Mouse (Mus musculus) Patski (cell line): ENCODE data around the gene Ddb1. TPM values are rescaled to one million over a fixed set of nuclear protein-coding genes. Genes with fewer than 3 reads are reported as not detected.

Experiments
- ATAC-seq: fragments of 100-300 bp; one replicate; pipeline ENCODE4 v1.8.0; 2021
- CTCF ChIA-PET: fragments of 350-600 bp; sonication (Branson Sonifier 250); formaldehyde crosslinking; loops from one replicate; lab custom pipeline; 2022; ENCODE audit warnings: inconsistent platforms; lab: Charles Lee
- POLR2A ChIA-PET: fragments of 350-600 bp; sonication (Branson Sonifier 250); formaldehyde crosslinking; loops from one replicate; lab custom pipeline; 2022; ENCODE audit warnings: antibody characterized with exemption, inconsistent platforms; lab: Charles Lee
- DNase-seq: peaks from one replicate; pipeline ENCODE4 v3.0.0-alpha.2; 2011; ENCODE audit warnings: low read depth, low spot score
- H3K27me3 ChIP-seq: fragments of 371-371 bp; one replicate; pipeline ENCODE4 v1.5.1; 2021
- CTCF ChIP-seq: fragments of 100-300 bp; IDR thresholded peaks from one replicate; pipeline ENCODE4 v1.5.1; 2021
- in situ Hi-C: fragments of 300-500 bp; cut with MboI; formaldehyde crosslinking; loops from 3 replicates; pipeline ENCODE4 v1.11.1; 2018; ENCODE audit warnings: low pct_unique_long_range_greater_than_20kb, mixed read lengths
- polyA plus RNA-seq: library from polyadenylated mRNA; unstranded; gene quantifications from one replicate; pipeline ENCODE4 v1.2.3, GENCODE M21; 2021

The Ddb1 gene
- polyA plus RNA-seq, 1 experiment from 2014 or later, result 622 TPM

DNA sequence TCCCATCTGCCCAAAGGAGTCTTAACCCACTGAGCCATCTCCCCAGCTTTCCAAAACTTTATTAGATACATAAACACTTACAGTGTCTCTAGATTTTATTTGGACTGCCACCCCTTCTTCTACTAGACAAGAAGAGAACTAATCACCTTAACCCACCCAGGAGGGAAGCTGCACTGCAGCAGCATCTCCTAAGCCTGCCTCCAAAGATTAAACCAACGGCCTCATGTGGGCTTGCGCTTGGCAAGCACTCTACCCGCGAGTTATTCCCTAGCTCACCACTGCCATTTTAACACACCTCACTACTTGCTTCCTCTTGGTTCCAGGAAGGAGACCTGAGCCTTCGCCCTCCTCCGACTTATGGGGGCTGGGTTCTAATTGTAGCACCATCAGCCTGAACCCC is 40.8 kb upstream of the Ddb1 start:
- DNase-seq, result no peak
- in situ Hi-C loops, result loop anchor here (5.0 kb wide), 1 partner anchor 38 kb away; no protein-coding TSS in a partner anchor
- no peak for TF ChIP-seq CTCF
- ChIA-PET CTCF (interaction anchor here (1.0 to 6.4 kb wide), 6 partner anchors 11 to 50 kb away, joined by 3 to 42 read pairs (median 6); partner anchors contain the start of genes Cyb561a3 and Tmem138), POLR2A (interaction anchor here (0.8 to 2.0 kb wide), 3 partner anchors 10 to 12 kb away, joined by 3 to 6 read pairs (median 5); partner anchors contain the start of genes Cyb561a3 and Tmem138)
- no peak for ATAC-seq
- no peaks in the 10 kb centered on the region for H3K27me3 ChIP-seq

DNA sequence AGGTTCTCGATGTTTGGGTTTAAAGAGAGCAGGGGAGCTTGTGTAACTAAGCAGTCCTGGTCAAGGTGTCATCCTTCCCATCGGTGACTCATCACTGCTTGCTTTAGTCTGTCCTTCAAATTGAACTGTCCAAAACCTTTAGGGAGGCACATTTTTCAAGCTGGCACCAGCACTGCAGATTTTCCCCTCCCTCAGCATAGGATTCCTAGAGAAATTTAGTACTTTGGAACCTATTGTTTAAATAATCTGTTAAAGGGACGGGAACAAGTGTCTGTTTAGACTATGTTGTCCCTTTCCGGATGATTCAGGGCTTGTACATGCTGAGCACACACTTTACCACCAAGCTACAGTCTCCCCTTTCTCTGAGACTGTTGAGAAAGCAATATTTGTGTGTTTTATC is 39.9 kb upstream of the Ddb1 start:
- no peaks in the 10 kb centered on the region for H3K27me3 ChIP-seq
- POLR2A ChIA-PET, result interaction anchor here (1.1 to 2.0 kb wide), 2 partner anchors 10 to 11 kb away, joined by 4 to 6 read pairs; partner anchors contain the start of genes Cyb561a3, Tmem138 and Tmem216
- ATAC-seq, result no peak
- no peak for DNase-seq
- no peak for TF ChIP-seq CTCF
- in situ Hi-C loops, result no loop called here
- CTCF ChIA-PET, result interaction anchor here (0.9 to 6.4 kb wide), 4 partner anchors 10 to 49 kb away, joined by 3 to 42 read pairs (median 6); partner anchors contain the start of genes Cyb561a3 and Tmem138

DNA sequence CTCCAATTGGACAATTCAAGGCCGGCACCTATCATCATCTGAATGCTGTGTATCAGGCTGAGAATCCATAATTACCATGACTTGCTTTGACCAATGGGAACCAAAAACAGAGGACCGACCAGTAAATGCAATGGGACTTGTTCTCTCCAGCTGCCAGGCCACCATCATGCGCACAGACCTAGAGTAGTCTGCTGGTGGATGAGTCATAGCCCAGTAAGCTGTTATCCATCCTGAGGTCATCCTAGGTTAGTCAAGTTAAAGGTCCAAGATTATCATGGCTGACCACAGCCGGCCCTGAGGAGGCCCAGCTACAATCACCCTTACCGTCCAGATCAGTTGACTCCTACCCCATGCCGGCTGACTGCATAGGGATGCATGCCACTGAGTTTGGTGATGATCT is 35.5 kb upstream of the Ddb1 start:
- in situ Hi-C loops, result no loop called here
- POLR2A ChIA-PET, result interaction anchor here (0.7 kb wide), 1 partner anchor 14 kb away, joined by 6 read pairs; no protein-coding TSS in a partner anchor
- no peaks in the 10 kb centered on the region for H3K27me3 ChIP-seq

DNA sequence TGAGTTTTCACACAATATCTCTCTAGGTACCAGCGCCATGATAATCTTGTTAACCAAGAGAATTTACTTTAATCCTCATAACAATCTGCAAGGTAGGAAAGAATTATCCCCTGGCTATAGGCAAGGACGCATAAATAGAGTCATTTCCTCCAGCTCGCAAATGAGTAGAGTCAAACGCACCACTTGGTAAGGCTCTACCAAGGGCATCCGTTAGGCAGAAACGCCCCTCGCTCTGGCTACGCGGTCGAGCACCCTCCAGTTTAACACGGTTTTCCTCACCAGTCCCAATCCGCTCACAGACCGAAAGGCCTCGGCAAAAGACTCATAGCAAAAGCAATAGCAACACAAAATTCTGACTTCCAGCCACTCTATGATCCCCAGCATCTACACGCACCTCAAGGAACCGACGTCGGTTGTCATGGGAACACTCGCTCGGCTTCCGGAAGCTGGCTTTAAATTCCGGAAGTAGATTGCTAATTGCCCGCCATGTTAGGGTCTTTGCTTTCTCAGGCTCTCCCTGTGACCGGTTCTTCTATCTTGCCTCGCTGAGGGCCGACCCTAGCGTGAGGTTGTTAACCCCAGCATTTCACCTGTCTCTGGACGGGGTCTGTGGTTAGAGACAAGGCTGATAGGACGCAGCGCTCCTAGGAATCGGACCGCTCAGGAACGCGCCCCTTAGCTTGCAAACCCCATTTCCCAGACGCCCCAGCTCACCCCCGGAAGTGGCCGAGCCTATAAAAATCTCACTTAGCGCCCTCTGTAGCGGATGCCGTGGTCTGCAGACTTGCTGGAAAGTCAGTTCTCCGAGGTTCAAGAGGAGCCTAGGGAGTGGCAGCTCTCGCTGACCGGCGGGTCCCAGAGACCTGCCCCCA is 28.2 kb upstream of the Ddb1 start, which contains the start of the genes Cyb561a3 and Tmem138:
Cyb561a3 (plus strand) TSS at position 483 of the 872 bp plus-strand sequence.
Tmem138 (minus strand) TSS at position 673 of the 872 bp plus-strand sequence.
- CTCF ChIA-PET, result interaction anchor here (0.7 to 5.2 kb wide), 11 partner anchors 9 to 385 kb away, joined by 3 to 49 read pairs (median 5); partner anchors contain the start of genes Ddb1 and Tkfc
- H3K27me3 ChIP-seq, result no peaks in the 10 kb centered on the region
- TF ChIP-seq CTCF, result peak; percentile 93
- DNase-seq, result peak; percentile 82
- POLR2A ChIA-PET, result interaction anchor here (0.9 to 2.0 kb wide), 3 partner anchors 13 to 29 kb away, joined by 5 to 7 read pairs (median 6); partner anchors contain the start of gene Tkfc
- in situ Hi-C loops, result no loop called here
- ATAC-seq, result peak; percentile 92

More for the DNA sequence above, 35.5 kb upstream of the Ddb1 start:
- DNase-seq (no peak), ATAC-seq (no peak)
- TF ChIP-seq CTCF, result no peak
- CTCF ChIA-PET, result interaction anchor here (1.2 kb wide), 1 partner anchor 33 kb away, joined by 3 read pairs; no protein-coding TSS in a partner anchor

DNA sequence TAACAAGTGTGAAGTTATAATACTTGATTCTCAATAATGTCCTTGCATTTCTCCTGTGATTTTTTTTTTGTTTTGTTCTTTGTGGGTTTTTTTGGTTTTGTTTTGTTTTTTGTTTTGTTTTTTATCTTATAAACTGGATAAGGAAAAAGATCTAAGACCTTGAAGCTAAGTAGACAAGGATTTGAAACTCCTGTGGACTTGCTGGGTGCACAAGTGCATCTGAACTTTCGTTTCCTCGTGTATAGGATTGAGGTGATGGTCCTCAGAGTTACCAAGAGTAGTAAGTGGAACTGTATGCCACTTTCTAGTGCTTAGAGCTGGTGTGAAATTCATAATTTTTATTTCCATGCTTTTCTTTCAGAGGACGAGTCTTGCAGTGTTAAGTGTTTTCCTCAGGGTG is 25.0 kb upstream of the Ddb1 start:
- no peak for DNase-seq
- TF ChIP-seq CTCF, result no peak
- in situ Hi-C loops, result no loop called here
- CTCF ChIA-PET, result interaction anchor here (1.1 to 5.2 kb wide), 3 partner anchors 15 to 23 kb away, joined by 3 to 49 read pairs (median 6); partner anchors contain the start of gene Ddb1
- H3K27me3 ChIP-seq, result no peaks in the 10 kb centered on the region
- no peak for ATAC-seq
- POLR2A ChIA-PET, result no interaction called here

DNA sequence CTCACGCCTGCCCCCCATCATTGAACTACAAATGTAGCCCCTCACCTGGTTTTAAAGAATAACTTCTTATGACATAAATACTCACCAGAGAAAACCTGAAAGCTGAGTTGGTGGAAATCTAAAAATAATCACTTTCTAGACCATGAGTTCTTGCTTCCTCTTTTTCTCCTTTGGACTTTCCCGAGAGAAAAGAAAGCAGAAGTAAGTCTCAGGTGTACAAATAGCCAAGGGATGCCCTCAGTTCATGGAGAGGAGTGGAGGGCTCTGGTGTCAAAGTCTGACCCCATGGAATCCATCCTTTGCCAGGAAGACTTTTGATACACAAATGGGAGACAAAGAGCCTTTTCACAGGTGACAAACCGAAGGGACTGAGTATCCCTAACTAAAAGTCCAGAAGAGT is 24.4 kb upstream of the Ddb1 start:
- POLR2A ChIA-PET, result interaction anchor here (0.7 kb wide), 1 partner anchor 274 kb away, joined by 9 read pairs; no protein-coding TSS in a partner anchor
- in situ Hi-C loops, result no loop called here
- H3K27me3 ChIP-seq, result no peaks in the 10 kb centered on the region
- DNase-seq (no peak), ATAC-seq (no peak)
- TF ChIP-seq CTCF, result no peak
- CTCF ChIA-PET, result interaction anchor here (5.2 kb wide), 1 partner anchor 22 kb away, joined by 49 read pairs; the partner anchor contains the start of gene Ddb1

DNA sequence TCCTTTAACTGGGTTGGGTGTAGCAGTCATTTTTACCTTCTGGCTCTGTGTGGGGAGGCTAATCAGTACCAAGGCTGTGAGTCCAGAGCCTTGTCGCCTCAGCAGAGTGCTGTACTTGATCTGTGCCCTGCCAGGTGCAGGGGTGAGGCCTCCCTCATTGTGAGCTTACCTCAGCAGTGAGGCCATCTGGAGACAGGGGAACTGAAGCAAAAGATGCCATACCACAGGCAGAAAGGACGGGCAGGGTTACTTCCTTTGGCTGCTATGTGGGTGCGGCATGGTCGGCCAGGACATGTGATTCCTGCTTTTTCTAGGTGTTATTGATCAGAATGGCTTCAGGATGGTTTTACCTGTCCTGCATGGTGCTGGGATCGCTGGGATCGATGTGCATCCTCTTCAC is 23.1 kb upstream of the Ddb1 start:
- TF ChIP-seq CTCF, result no peak
- ChIA-PET POLR2A (no interaction called here), CTCF (no interaction called here)
- DNase-seq (no peak), ATAC-seq (no peak)
- H3K27me3 ChIP-seq, result no peaks in the 10 kb centered on the region
- in situ Hi-C loops, result no loop called here

DNA sequence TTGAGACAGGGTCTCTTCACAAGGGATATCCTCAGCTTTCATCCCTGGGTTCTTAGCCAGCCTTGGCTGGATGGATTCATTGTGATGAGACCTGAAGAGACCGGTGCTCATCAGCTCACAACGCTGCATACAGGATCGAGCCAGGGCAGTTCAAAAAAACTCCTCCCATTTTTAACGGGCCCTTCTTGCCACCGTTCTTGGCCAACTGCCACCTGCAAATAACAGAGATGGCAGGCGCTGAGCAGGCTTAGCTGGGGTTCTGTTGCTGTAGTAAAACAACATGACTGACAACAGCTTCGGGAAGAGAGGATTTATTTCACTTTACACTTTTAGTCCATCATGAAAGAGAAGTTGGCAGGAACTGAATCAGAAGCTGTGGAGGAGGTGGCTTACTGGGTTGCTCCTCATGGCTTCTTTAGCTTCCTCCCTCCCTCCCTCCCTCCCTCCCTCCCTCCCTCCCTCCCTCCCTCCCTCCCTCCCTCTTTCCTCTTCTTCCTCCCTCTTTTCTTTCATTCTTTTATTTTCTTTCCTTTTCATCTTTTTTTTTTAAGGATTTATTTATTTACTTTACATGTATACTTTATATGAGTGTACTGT is 21.5 kb upstream of the Ddb1 start:
- DNase-seq, result no peak
- POLR2A ChIA-PET, result interaction anchor here (1.7 kb wide), 1 partner anchor 12 kb away, joined by 3 read pairs; no protein-coding TSS in a partner anchor
- in situ Hi-C loops, result no loop called here
- TF ChIP-seq CTCF, result no peak
- no peaks in the 10 kb centered on the region for H3K27me3 ChIP-seq
- CTCF ChIA-PET, result no interaction called here
- no peak for ATAC-seq

DNA sequence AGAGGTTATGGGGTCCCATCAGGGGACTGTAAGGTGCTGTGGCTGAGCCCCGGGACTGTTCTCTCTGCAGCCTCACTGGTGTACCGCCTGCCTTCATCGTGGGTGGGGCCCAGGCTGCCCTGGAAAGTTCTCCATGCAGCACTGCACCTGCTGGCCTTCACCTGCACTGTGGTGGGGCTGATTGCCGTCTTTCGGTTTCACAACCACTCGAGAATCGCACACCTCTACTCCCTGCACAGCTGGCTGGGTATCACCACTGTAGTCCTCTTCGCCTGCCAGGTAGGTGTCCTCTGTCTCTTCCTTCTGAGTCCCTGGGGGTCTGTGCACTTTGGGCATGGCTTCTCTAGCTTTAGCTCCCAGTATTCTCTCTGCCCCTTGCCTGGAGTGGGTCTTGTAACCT is 20.0 kb upstream of the Ddb1 start:
- ChIA-PET CTCF (interaction anchor here (1.3 to 2.3 kb wide), 2 partner anchors 8 to 13 kb away, joined by 3 to 8 read pairs; partner anchors contain the start of genes Cyb561a3 and Tmem138), POLR2A (interaction anchor here (0.7 kb wide), 1 partner anchor 316 kb away, joined by 3 read pairs; no protein-coding TSS in a partner anchor)
- no peak for DNase-seq
- ATAC-seq, result no peak
- no peaks in the 10 kb centered on the region for H3K27me3 ChIP-seq
- in situ Hi-C loops, result no loop called here
- no peak for TF ChIP-seq CTCF

DNA sequence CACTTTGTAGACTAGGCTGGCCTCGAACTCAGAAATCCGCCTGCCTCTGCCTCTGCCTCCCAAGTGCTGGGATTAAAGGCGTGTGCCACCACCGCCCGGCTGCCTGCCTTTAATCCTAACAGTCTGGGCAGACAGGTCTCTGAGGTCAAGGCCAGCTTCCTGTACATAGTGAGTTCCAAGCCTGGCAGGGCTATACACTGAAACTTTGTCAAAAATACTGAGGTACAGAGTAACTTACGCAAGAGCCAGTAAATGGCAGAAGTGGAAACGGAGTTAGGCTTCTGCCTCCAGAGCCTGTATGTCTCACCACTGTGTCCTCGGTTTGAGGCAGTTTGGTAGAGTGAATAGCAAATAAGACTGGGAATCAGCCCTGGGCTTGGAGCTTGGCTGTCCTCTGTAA is 17.9 kb upstream of the Ddb1 start:
- POLR2A ChIA-PET, result no interaction called here
- TF ChIP-seq CTCF, result no peak
- H3K27me3 ChIP-seq, result no peaks in the 10 kb centered on the region
- DNase-seq, result no peak
- ATAC-seq, result no peak
- in situ Hi-C loops, result no loop called here
- CTCF ChIA-PET, result interaction anchor here (0.8 to 2.3 kb wide), 4 partner anchors 11 to 25 kb away, joined by 3 to 8 read pairs (median 3); partner anchors contain the start of gene Ddb1
